Mouse (Mus musculus) spleen, adult 2 months (tissue): ENCODE data around the gene Chn2.

ENCODE experiments used
- CTCF ChIP-seq: fragments of 200-500 bp; IDR thresholded peaks from 2 replicates; pipeline ENCODE4 v1.5.1; 2011; ENCODE audit warnings: mild to moderate bottlenecking, inconsistent platforms; ENCODE audit not compliant: insufficient read depth, insufficient read length, insufficient replicate concordance; ENCODE audit errors: extremely low read depth
- POLR2A ChIP-seq: fragments of 200-500 bp; IDR thresholded peaks from 2 replicates; pipeline ENCODE4 v1.6.1; 2011; ENCODE audit warnings: low read depth, low read length, inconsistent platforms

DNA sequence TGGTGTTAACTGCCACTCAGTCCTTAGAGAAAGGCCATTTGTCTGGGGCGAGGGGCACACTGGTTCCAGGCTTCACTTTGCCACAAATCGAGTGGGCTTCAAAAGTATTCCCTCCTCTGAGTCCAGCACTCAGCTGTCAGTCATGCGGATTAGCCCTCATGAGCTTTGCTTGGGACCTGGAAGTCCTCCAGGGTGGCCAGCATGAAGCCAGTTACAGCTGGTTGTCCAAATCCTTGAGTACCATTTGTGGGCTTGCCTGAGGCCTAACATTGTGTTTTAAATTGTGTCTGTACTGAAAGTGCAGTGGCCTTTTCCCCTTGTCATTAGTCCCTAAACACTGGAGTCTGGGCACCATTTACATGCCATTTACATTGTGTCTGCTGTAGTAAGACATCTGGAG is 101.8 kb downstream of the Chn2 start:
- no peak for TF ChIP-seq CTCF
- no peak for TF ChIP-seq POLR2A
